Mouse (Mus musculus): Measurements from ENCODE around the gene Kmt2d.

GRCm38 (mm10) chr15:98834059-98834458 lies 36.9 kb downstream of the Kmt2d start:
- TF ChIP-seq CTCF (IDR thresholded peaks at IDR 0.05; ENCODE audit: low read depth): no peak
- no peak for TF ChIP-seq EP300 (IDR thresholded peaks at IDR 0.05; ENCODE audit: low read depth)
